Mouse (Mus musculus) neutrophil, adult 59 days (primary cell): ENCODE measurements around the gene Pdk4. TPM values are rescaled to one million over a fixed set of nuclear protein-coding genes. Genes with fewer than 3 reads are reported as not detected.

Source experiments
- total RNA-seq, 2 experiments: library from RNA; stranded (reverse); gene quantifications; 1 replicate in 1 of 2; 2 replicates in 1 of 2; pipeline ENCODE4 v1.2.4; 2023

Gene Pdk4
- total RNA-seq = under 1 TPM; 0.09 to 0.71 TPM

DNA sequence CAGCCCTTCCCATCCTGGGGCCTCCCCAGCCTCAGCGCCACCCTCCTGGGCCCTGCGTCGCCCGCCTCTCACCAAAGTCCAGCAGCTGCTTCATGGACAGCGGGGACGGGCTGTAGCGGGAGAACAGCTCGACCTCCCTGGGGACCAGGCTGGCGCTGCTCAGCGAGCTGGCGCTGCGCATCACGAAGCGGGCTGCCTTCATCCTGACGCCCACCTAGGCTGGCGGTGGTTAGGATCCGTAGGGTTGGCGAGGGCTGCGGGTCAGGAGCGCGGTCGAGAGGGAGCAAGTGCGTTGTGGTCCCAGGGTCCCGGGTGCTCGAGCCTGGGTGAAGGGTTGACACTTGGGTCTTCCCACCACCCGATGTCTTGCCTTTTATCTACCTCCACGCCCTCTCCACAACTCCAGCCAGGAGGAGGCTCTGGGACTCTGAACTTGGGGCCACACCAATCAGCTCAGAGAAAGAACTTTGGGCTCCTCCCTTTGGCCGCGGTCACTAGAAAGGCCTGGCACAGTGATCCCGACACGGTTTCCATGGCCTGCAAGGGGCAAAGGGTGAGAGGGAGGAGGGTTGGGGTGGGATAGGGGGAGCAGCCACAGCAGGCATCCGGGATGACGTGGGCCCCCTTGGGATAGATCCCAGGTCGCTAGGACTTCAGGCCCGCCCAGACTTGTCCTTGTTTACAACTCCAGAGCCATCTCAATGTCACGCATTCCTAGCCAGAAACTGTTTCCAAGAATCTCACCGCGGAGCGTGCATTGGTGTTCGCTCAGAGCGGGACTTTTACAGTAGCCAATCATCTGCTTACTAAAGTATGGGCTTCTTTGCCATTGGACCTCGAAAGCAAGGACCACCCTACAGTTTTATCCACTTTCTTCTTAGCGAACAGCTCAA is at the start of gene Pdk4:
Gene Pdk4, minus strand, starts transcription at position 349 of the 893 bp plus-strand sequence.

Other genes with a start within 250 kb of the Pdk4 start
- 1 to 10 TPM; 4.6 to 6.7 TPM for gene Pon3, start 240.0 kb downstream of the Pdk4 start, total RNA-seq
- 10 to 100 TPM; 24.5 to 26.0 TPM for gene Pon2, start 197.9 kb downstream of the Pdk4 start, total RNA-seq
- gene Asb4, start 112.9 kb downstream of the Pdk4 start, total RNA-seq = under 1 TPM in 1 of 2 experiments, not detected in 1; 0.13 TPM
- gene Dync1i1, start 229.3 kb upstream of the Pdk4 start, total RNA-seq = not detected